Mouse (Mus musculus): ENCODE measurements around the gene Angel1. TPM values are rescaled to one million over a fixed set of nuclear protein-coding genes. Genes with fewer than 3 reads are reported as not detected.

Gene Angel1
- total and polyA plus RNA-seq, 2 experiments from 2014 or later, result 6.5 to 7.1 TPM

GRCm38 (mm10) chr12:86679991-86680491 is 46.2 kb downstream of the Angel1 start:
- ATAC-seq, result no peak
- Histone ChIP-seq H3K36me3 (ENCODE audit: insufficient read depth) (no peaks in the 10 kb centered on the region), H3K27ac (ENCODE audit: low read depth, low read length) (peak overlapping the region; percentile 91), H3K4me2 (ENCODE audit: low read depth) (peak overlapping the region; percentile 70), H3K4me1 (ENCODE audit: insufficient read depth) (peaks cover 4% of the 10 kb centered on the region), H3K27me3 (ENCODE audit: insufficient read depth, low read length) (no peaks in the 10 kb centered on the region), H3K9me3 (ENCODE audit: low read length) (no peaks in the 10 kb centered on the region), H3K4me3 (ENCODE audit: low read depth, low read length) (peak overlapping the region; percentile 91), H3K9ac (peak overlapping the region; percentile 98)
- TF ChIP-seq CTCF (IDR thresholded peaks at IDR 0.05; ENCODE audit: low read depth), result no peak
- WGBS, result 21% methylated on average over 12 of the region's 12 CpGs
- DNase-seq, result peak; percentile 46

- 0% methylated on average over 9 of the region's 9 CpGs for WGBS
- H3K36me3 ChIP-seq (ENCODE audit: insufficient read depth), result no peaks in the 10 kb centered on the region
- H3K27me3 ChIP-seq (ENCODE audit: insufficient read depth, low read length), result no peaks in the 10 kb centered on the region
- peak; percentile 52 for DNase-seq
- H3K4me3 ChIP-seq (ENCODE audit: low read depth, low read length), result peak overlapping the region; percentile 91
- H3K9me3 ChIP-seq (ENCODE audit: low read length), result no peaks in the 10 kb centered on the region
- peak overlapping the region; percentile 98 for H3K9ac ChIP-seq
- no peak for ATAC-seq
- H3K4me1 ChIP-seq (ENCODE audit: insufficient read depth), result peaks cover 3% of the 10 kb centered on the region; the same call in 1 of the 2 replicates
- peak overlapping the region; percentile 91 for H3K27ac ChIP-seq (ENCODE audit: low read depth, low read length)
- no peak for TF ChIP-seq CTCF (IDR thresholded peaks at IDR 0.05; ENCODE audit: low read depth)
- peak overlapping the region; percentile 70 for H3K4me2 ChIP-seq (ENCODE audit: low read depth)
These were observed 46.7 kb downstream of the Angel1 start for GRCm38 (mm10) chr12:86679546-86679930.

- H3K9me3 ChIP-seq (ENCODE audit: low read length), result no peaks in the 10 kb centered on the region
- under 1% methylated on average over 91 of the region's 94 CpGs for WGBS
- H3K36me3 ChIP-seq (ENCODE audit: insufficient read depth), result no peaks in the 10 kb centered on the region
- DNase-seq (peak; percentile 87), ATAC-seq (peak; percentile 80)
- peak within 1 kb of the TSS; percentile 70 for H3K4me2 ChIP-seq (ENCODE audit: low read depth)
- peaks cover 3% of the 10 kb centered on the region; the same call in 1 of the 2 replicates for H3K4me1 ChIP-seq (ENCODE audit: insufficient read depth)
- no peaks in the 10 kb centered on the region for H3K27me3 ChIP-seq (ENCODE audit: insufficient read depth, low read length)
- peak within 1 kb of the TSS; percentile 98 for H3K9ac ChIP-seq
- TF ChIP-seq CTCF (IDR thresholded peaks at IDR 0.05; ENCODE audit: low read depth), result 0 out of 2 replicates have a peak, but pooled peaks have one; percentile 5
- peak within 1 kb of the TSS; percentile 91 for H3K4me3 ChIP-seq (ENCODE audit: low read depth, low read length)
- H3K27ac ChIP-seq (ENCODE audit: low read depth, low read length), result peak within 1 kb of the TSS; percentile 91
These were observed 47.4 kb downstream of the Angel1 start, which contains the start of gene Vash1 for GRCm38 (mm10) chr12:86678591-86679545. Vash1 (plus strand) TSS chr12:86678700.

- Histone ChIP-seq H3K4me1 (ENCODE audit: insufficient read depth) (no peaks in the 10 kb centered on the region), H3K9ac (no peak overlapping the region), H3K4me2 (ENCODE audit: low read depth) (no peak overlapping the region), H3K4me3 (ENCODE audit: low read depth, low read length) (no peak overlapping the region), H3K36me3 (ENCODE audit: insufficient read depth) (no peaks in the 10 kb centered on the region), H3K27ac (ENCODE audit: low read depth, low read length) (no peak overlapping the region), H3K9me3 (ENCODE audit: low read length) (no peaks in the 10 kb centered on the region), H3K27me3 (ENCODE audit: insufficient read depth, low read length) (no peaks in the 10 kb centered on the region)
- DNase-seq, result no peak
- no peak for ATAC-seq
- no peak for TF ChIP-seq CTCF (IDR thresholded peaks at IDR 0.05; ENCODE audit: low read depth)
- WGBS, result 80% methylated on average over 5 of the region's 5 CpGs
These were observed 53.8 kb downstream of the Angel1 start for GRCm38 (mm10) chr12:86672507-86672906.

GRCm38 (mm10) chr12:86672105-86672504 is 54.2 kb downstream of the Angel1 start:
- no peak for ATAC-seq
- Histone ChIP-seq H3K4me3 (ENCODE audit: low read depth, low read length) (no peak overlapping the region), H3K27me3 (ENCODE audit: insufficient read depth, low read length) (no peaks in the 10 kb centered on the region), H3K4me1 (ENCODE audit: insufficient read depth) (no peaks in the 10 kb centered on the region), H3K4me2 (ENCODE audit: low read depth) (no peak overlapping the region), H3K27ac (ENCODE audit: low read depth, low read length) (no peak overlapping the region), H3K9ac (no peak overlapping the region), H3K9me3 (ENCODE audit: low read length) (no peaks in the 10 kb centered on the region), H3K36me3 (ENCODE audit: insufficient read depth) (no peaks in the 10 kb centered on the region)
- DNase-seq, result no peak
- WGBS, result 81% methylated on average over 4 of the region's 4 CpGs
- TF ChIP-seq CTCF (IDR thresholded peaks at IDR 0.05; ENCODE audit: low read depth), result no peak

- DNase-seq, result peak; percentile 75
These were observed 57.9 kb downstream of the Angel1 start for GRCm38 (mm10) chr12:86668404-86668803.

GRCm38 (mm10) chr12:86665656-86666055 is 60.6 kb downstream of the Angel1 start:
- H3K4me1 ChIP-seq (ENCODE audit: insufficient read depth), result no peaks in the 10 kb centered on the region
- H3K27me3 ChIP-seq (ENCODE audit: insufficient read depth, low read length), result no peaks in the 10 kb centered on the region
- H3K27ac ChIP-seq (ENCODE audit: low read depth, low read length), result no peak overlapping the region
- no peak overlapping the region for H3K4me3 ChIP-seq (ENCODE audit: low read depth, low read length)
- 61% methylated on average over 3 of the region's 3 CpGs for WGBS
- no peaks in the 10 kb centered on the region for H3K9me3 ChIP-seq (ENCODE audit: low read length)
- no peaks in the 10 kb centered on the region for H3K36me3 ChIP-seq (ENCODE audit: insufficient read depth)
- no peak for ATAC-seq
- no peak overlapping the region for H3K9ac ChIP-seq
- peak; percentile 52 for TF ChIP-seq CTCF (IDR thresholded peaks at IDR 0.05; ENCODE audit: low read depth)
- no peak for DNase-seq
- H3K4me2 ChIP-seq (ENCODE audit: low read depth), result no peak overlapping the region

More at GRCm38 (mm10) chr12:86668404-86668803, 57.9 kb downstream of the Angel1 start:
- H3K9ac ChIP-seq, result no peak overlapping the region
- no peaks in the 10 kb centered on the region for H3K4me1 ChIP-seq (ENCODE audit: insufficient read depth)
- no peaks in the 10 kb centered on the region for H3K36me3 ChIP-seq (ENCODE audit: insufficient read depth)
- 51% methylated on average over 2 of the region's 2 CpGs for WGBS
- no peak for TF ChIP-seq CTCF (IDR thresholded peaks at IDR 0.05; ENCODE audit: low read depth)
- peak; percentile 66 for ATAC-seq
- H3K4me2 ChIP-seq (ENCODE audit: low read depth), result no peak overlapping the region
- H3K27ac ChIP-seq (ENCODE audit: low read depth, low read length), result no peak overlapping the region
- no peaks in the 10 kb centered on the region for H3K9me3 ChIP-seq (ENCODE audit: low read length)
- no peaks in the 10 kb centered on the region for H3K27me3 ChIP-seq (ENCODE audit: insufficient read depth, low read length)
- no peak overlapping the region for H3K4me3 ChIP-seq (ENCODE audit: low read depth, low read length)
